Mouse (Mus musculus) embryonic fibroblast, embryonic 13.5 days (primary cell): ENCODE measurements around the gene Ccdc27.

Source experiments
- CTCF ChIP-seq: IDR thresholded peaks from 2 replicates; pipeline ENCODE4 v1.5.1; 2011; ENCODE audit warnings: mild to moderate bottlenecking, control low read depth, low read length, moderate library complexity, borderline replicate concordance; ENCODE audit not compliant: insufficient read depth
- POLR2A ChIP-seq: IDR thresholded peaks from 2 replicates; pipeline ENCODE4 v1.6.1; 2011; ENCODE audit warnings: low read depth, mild to moderate bottlenecking, control low read depth, low read length, moderate library complexity

GRCm38 (mm10) chr4:154056661-154057060, 14.2 kb upstream of the Ccdc27 start:
- TF ChIP-seq CTCF (no peak), POLR2A (no peak)
